Mouse (Mus musculus) kidney, adult 2 months (tissue): Measurements from ENCODE around the gene 9230104L09Rik.

ENCODE experiments used
- CTCF ChIP-seq: fragments of 200-500 bp; conservative IDR thresholded peaks from 2 replicates; pipeline ENCODE4 v1.5.1; 2011; ENCODE audit warnings: low read depth, mild to moderate bottlenecking, control low read depth, low read length, moderate library complexity, mixed read lengths; ENCODE audit not compliant: insufficient read depth, insufficient read length
- POLR2A ChIP-seq: fragments of 200-500 bp; IDR thresholded peaks from one replicate; pipeline ENCODE4 v1.6.1; 2011; ENCODE audit warnings: low read depth, low read length, control low read depth

DNA sequence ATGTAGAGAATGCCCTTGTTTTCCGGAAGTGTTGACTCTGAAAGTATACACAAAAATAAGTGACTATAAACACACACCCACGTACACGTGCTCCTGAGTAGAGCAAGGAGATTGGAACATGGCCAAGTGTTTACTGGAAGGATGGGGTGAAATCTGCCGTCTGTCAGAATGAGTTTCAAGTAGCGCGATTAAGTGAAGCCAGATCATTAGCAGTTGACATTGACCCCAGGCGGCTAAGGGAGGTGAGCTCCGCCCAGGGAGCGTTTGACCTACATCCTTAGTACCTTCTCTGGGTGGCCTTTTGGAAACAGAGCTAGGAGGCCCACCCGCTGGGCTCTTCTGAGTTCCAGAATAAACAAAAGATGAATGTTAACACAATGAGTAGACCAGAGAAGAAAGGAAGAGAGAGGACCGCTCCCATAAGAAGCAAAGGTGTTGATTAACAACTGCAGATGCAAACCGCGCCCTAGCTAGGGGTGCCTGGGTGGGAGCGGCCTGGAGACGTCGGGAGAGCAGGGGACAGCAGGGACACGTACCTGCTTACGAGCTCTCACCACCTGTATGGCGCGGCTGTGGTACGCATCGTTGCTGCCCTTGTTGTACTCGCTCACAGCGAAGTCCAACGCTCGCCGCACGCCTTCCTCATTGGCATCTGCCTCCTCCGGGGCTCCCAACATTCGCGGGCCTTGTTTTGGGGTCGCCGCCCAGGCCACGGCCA lies 9.9 kb upstream of the 9230104L09Rik start:
- TF ChIP-seq CTCF (no peak), POLR2A (no peak)
